9 mouse cellular contexts compared by ENCODE assay signal in the genomic region with DNA sequence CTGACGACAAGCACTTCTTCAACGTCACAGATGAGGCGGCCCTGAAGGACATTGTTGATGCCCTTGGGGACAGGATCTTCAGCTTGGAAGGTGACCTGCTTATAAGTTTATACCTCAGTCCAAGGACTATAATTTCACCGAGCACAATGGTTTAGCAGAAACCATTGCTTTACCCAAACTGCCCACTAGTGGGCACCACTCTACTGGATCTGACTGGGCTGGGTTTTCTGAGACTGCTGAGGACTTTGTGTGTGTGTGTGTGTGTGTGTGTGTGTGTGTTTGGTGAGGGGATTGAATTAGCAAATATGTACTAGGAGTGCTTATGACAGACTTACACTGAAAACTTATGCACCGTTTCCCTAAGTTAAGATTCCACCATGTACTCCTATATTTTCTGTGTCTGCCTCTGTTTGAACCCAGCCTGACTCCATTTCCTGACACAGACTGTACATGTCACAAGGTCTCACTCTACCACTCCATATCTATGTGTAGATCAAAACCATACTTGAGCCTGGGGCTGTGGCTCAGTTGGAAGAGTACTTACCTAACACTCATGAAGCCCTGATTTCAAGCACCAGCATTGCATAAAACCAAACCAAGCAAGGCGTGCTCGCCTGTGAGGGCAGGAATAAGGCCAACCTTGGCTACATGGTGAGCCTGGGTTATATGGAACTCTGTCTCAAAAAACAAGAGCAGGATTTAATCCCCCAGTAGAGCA.
DNase-seq lines count a peak whose midpoint lies in the region; ATAC-seq and TF ChIP-seq lines count a peak whose summit lies in the region.
"Had no signal": no experiment of that assay in that cellular context is flagged by ENCODE, and none has a peak within 500 bp of the region (broad histone marks: within the 10 kb centered on the region; RNA-seq: fewer than 3 reads in every experiment).

No protein-coding gene starts in this region.

- H3K27ac ChIP-seq in kidney, postnatal 0 days: no peak overlapping the region
- no peak overlapping the region for H3K27ac ChIP-seq in kidney, embryonic 14.5 days (ENCODE audit: low read depth, low read length)
- H3K27ac ChIP-seq in small intestine, adult 2 months (ENCODE audit: insufficient read depth, low read depth, low read length): no peak overlapping the region
- H3K27ac ChIP-seq: heart, embryonic 15.5 days; neural tube, embryonic 12.5 days had no signal

- WGBS in kidney, postnatal 0 days: 55% methylated on average over 7 of the region's 7 CpGs
- 60% methylated on average over 7 of the region's 7 CpGs for WGBS in kidney, embryonic 14.5 days
- WGBS in small intestine, adult 2 months: 51% methylated on average over 7 of the region's 7 CpGs

- TF ChIP-seq CTCF in kidney, postnatal 0 days (IDR thresholded peaks at IDR 0.05; ENCODE audit: low read depth): peak; percentile 87
- peak; percentile 58; the same call in 1 of the 2 replicates for TF ChIP-seq CTCF in small intestine, adult 2 months (IDR thresholded peaks at IDR 0.05; ENCODE audit: extremely low read depth, insufficient read length, insufficient replicate concordance, low read depth, low read length)

- no peaks in the 10 kb centered on the region for H3K36me3 ChIP-seq in kidney, postnatal 0 days (ENCODE audit: insufficient read depth, low read length)
- H3K36me3 ChIP-seq in kidney, embryonic 14.5 days (ENCODE audit: control insufficient read depth, insufficient read depth, low read length): no peaks in the 10 kb centered on the region
- H3K36me3 ChIP-seq in small intestine, adult 2 months (ENCODE audit: control insufficient read depth, insufficient read depth, low read length): no peaks in the 10 kb centered on the region
- H3K36me3 ChIP-seq: heart, embryonic 15.5 days; neural tube, embryonic 12.5 days had no signal

- no peak overlapping the region for H3K9ac ChIP-seq in kidney, postnatal 0 days (ENCODE audit: low read depth, low read length)
- H3K9ac ChIP-seq in kidney, embryonic 14.5 days (ENCODE audit: low read depth, low read length): no peak overlapping the region
- H3K9ac ChIP-seq: heart, embryonic 15.5 days; neural tube, embryonic 12.5 days had no signal

- H3K9me3 ChIP-seq in kidney, postnatal 0 days (replicated peaks; ENCODE audit: low read length): no peaks in the 10 kb centered on the region
- H3K9me3 ChIP-seq in kidney, embryonic 14.5 days (ENCODE audit: control insufficient read depth, low read length): no peaks in the 10 kb centered on the region
- H3K9me3 ChIP-seq: heart, embryonic 15.5 days; neural tube, embryonic 12.5 days had no signal

- H3K4me3 ChIP-seq in kidney, postnatal 0 days (replicated peaks; ENCODE audit: low read depth, low read length): no peak overlapping the region
- no peak overlapping the region for H3K4me3 ChIP-seq in kidney, embryonic 14.5 days (ENCODE audit: low read length)
- H3K4me3 ChIP-seq in small intestine, adult 2 months (ENCODE audit: low read depth, low read length): no peak overlapping the region
- H3K4me3 ChIP-seq: heart, embryonic 15.5 days; neural tube, embryonic 12.5 days had no signal

- ATAC-seq in kidney, postnatal 0 days (replicated peaks; ENCODE audit: low FRiP score, low read depth): no peak
- ATAC-seq in kidney, embryonic 14.5 days (ENCODE audit: low FRiP score, low TSS enrichment): no peak

- no peaks in the 10 kb centered on the region for H3K27me3 ChIP-seq in kidney, postnatal 0 days (ENCODE audit: insufficient read depth, low read length)
- no peaks in the 10 kb centered on the region for H3K27me3 ChIP-seq in kidney, embryonic 14.5 days (ENCODE audit: control insufficient read depth, insufficient read depth, low read length)
- H3K27me3 ChIP-seq in small intestine, adult 2 months (ENCODE audit: control insufficient read depth, insufficient read depth, low read length): peaks cover 5% of the 10 kb centered on the region; the same call in 1 of the 2 replicates
- H3K27me3 ChIP-seq: heart, embryonic 15.5 days; neural tube, embryonic 12.5 days had no signal

- H3K4me2 ChIP-seq in kidney, postnatal 0 days (ENCODE audit: low read length): no peak overlapping the region
- no peak overlapping the region for H3K4me2 ChIP-seq in kidney, embryonic 14.5 days (replicated peaks; ENCODE audit: low read depth, low read length)
- H3K4me2 ChIP-seq: heart, embryonic 15.5 days; neural tube, embryonic 12.5 days had no signal

- 0 out of 2 replicates have a peak, but pooled peaks cover 3% of the 10 kb centered on the region for H3K4me1 ChIP-seq in kidney, postnatal 0 days (replicated peaks; ENCODE audit: insufficient read depth, low read length)
- H3K4me1 ChIP-seq in kidney, embryonic 14.5 days (ENCODE audit: control insufficient read depth, insufficient read depth, low read length): no peaks in the 10 kb centered on the region
- H3K4me1 ChIP-seq in small intestine, adult 2 months (ENCODE audit: control insufficient read depth, insufficient read depth, insufficient read length, low read length): no peaks in the 10 kb centered on the region
- H3K4me1 ChIP-seq: neural tube, embryonic 12.5 days had no signal

- TF ChIP-seq POLR2A in small intestine, adult 2 months (IDR thresholded peaks at IDR 0.05; ENCODE audit: low read depth, low read length): no peak

- peak; percentile 75 for DNase-seq in kidney, postnatal 0 days (ENCODE audit: low spot score)
- DNase-seq in 416B (ENCODE audit: low read depth): peak; percentile 52
- DNase-seq in B cell, adult 2 months: peak; percentile 51 to 52
- peak; percentile 61 for DNase-seq in brain, adult 2 months (ENCODE audit: low read depth, low spot score)
- DNase-seq in kidney, postnatal 4 days: peak; percentile 83 to 84
